Mouse (Mus musculus): ENCODE measurements around the gene Tff2. TPM values are rescaled to one million over a fixed set of nuclear protein-coding genes. Genes with fewer than 3 reads are reported as not detected.

Gene Tff2
- total RNA-seq, 2 experiments from 2014 or later = not detected

Other genes starting within 250 kb of the Tff2 start
- under 1 TPM; 0.32 to 0.58 TPM for gene Glp1r, start 242.5 kb downstream of the Tff2 start, total RNA-seq (2021)
- under 1 TPM in 1 of 2 experiments, not detected in 1; 0.14 TPM for gene Umodl1, start 189.6 kb downstream of the Tff2 start, total RNA-seq (2021)
- 10 to 100 TPM; 18.5 to 20.0 TPM for gene Abcg1, start 86.6 kb downstream of the Tff2 start, total RNA-seq (2021)
- not detected for gene Tff3, start 14.6 kb downstream of the Tff2 start, total RNA-seq (2021)
- gene Tff1, start 21.0 kb upstream of the Tff2 start, total RNA-seq (2021) = not detected
- gene Tmprss3, start 54.7 kb upstream of the Tff2 start, total RNA-seq (2021) = not detected
- not detected for gene Ubash3a, start 63.6 kb upstream of the Tff2 start, total RNA-seq (2021)
- gene Rsph1, start 133.1 kb upstream of the Tff2 start, total RNA-seq (2021) = 10 to 100 TPM; 11.9 to 12.6 TPM
- 10 to 100 TPM; 18.4 to 19.4 TPM for gene Slc37a1, start 142.5 kb upstream of the Tff2 start, total RNA-seq (2021)
- 10 to 100 TPM; 48.2 to 49.8 TPM for gene Pde9a, start 241.9 kb upstream of the Tff2 start, total RNA-seq (2021)

Data from left cerebral cortex, postnatal 4 days (tissue).